Comparison of ENCODE assay signal across 16 mouse cellular contexts in the genomic region with DNA sequence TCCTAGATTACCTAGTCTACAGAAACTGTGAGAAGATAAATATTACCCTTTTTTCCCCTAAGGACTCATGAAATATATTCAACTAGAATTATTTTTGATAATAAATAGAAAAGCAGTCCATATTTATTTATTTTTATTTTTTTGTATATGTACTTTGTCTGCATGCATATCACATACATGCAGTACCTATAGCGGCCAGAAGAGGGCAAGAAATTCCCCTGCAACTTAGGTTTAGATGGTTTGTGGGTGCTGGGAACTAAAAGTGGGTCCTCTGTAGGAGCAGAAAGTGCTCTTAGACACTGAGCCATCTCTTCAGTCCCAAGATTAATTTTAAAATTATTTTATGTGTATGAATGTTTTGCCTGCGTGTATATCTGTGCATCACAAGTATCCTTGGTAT. TPM values are rescaled to one million over a fixed set of nuclear protein-coding genes. Genes with fewer than 3 reads are reported as not detected.
DNase-seq lines count a peak whose midpoint lies in the region; ATAC-seq and TF ChIP-seq lines count a peak whose summit lies in the region.
"Had no signal": no experiment of that assay in that cellular context is flagged by ENCODE, and none has a peak within 500 bp of the region (broad histone marks: within the 10 kb centered on the region; RNA-seq: fewer than 3 reads in every experiment).

No protein-coding gene starts in this region.

- no peak overlapping the region for H3K4me3 ChIP-seq in hindbrain, postnatal 0 days (ENCODE audit: low read length)
- H3K4me3 ChIP-seq in hindbrain, embryonic 10.5 days: no peak overlapping the region
- H3K4me3 ChIP-seq in CH12.LX (replicated peaks in 1 of 3; ENCODE audit: low read depth in 2 of 3, low read length in 2 of 3, poor library complexity in 1 of 3): no peak overlapping the region
- no peak overlapping the region for H3K4me3 ChIP-seq in heart, embryonic 12.5 days
- H3K4me3 ChIP-seq: heart, embryonic 15.5 days; megakaryocyte, embryonic 14.5 days had no signal

- dilution Hi-C loops in CH12.LX (cut with MboI; ENCODE audit: extremely low pct_ligation_motif_present, extremely low pct_unique_long_range_greater_than_20kb, low sequenced_read_pairs): no loop called here

- H3K27me3 ChIP-seq in hindbrain, postnatal 0 days (ENCODE audit: insufficient read depth, low read length): no peaks in the 10 kb centered on the region
- H3K27me3 ChIP-seq in hindbrain, embryonic 10.5 days (ENCODE audit: insufficient read depth, poor library complexity, severe bottlenecking): no peaks in the 10 kb centered on the region
- H3K27me3 ChIP-seq in CH12.LX (replicated peaks): no peaks in the 10 kb centered on the region
- no peaks in the 10 kb centered on the region for H3K27me3 ChIP-seq in heart, embryonic 12.5 days (replicated peaks)
- H3K27me3 ChIP-seq: heart, embryonic 15.5 days; megakaryocyte, embryonic 14.5 days had no signal

- no peak for DNase-seq in hindbrain, postnatal 0 days (ENCODE audit: low spot score)
- DNase-seq in hindbrain, embryonic 10.5 days (ENCODE audit: low spot score): no peak
- peak; percentile 8 for DNase-seq in lung, postnatal 36 days
- no peak for DNase-seq in lung, postnatal 14 days
- no peak for DNase-seq in CH12.LX (ENCODE audit: extremely low read depth)
- DNase-seq in brain, embryonic 14.5 days (ENCODE audit: low read depth): no peak
- no peak for DNase-seq in kidney, postnatal 10 days
- DNase-seq: cerebellum, adult 2 months; gastrocnemius, postnatal 25 days; layer of hippocampus, adult 9-11 months had no signal

- peak; percentile 18 for TF ChIP-seq CTCF in hindbrain, postnatal 0 days (IDR thresholded peaks at IDR 0.05; ENCODE audit: low read depth)
- TF ChIP-seq CTCF in CH12.LX (conservative IDR thresholded peaks at IDR 0.05 in 1 of 2, IDR thresholded peaks at IDR 0.05 in 1 of 2; ENCODE audit: low read depth in 2 of 2, low read length in 2 of 2): 0 out of 4 replicates have a peak, but pooled peaks have one; percentile 24 to 27
- TF ChIP-seq CTCF in brain, embryonic 14.5 days (IDR thresholded peaks at IDR 0.05; ENCODE audit: borderline replicate concordance, extremely low read depth, insufficient read depth, insufficient read length): 0 out of 2 replicates have a peak, but pooled peaks have one; percentile 7

- H3K27ac ChIP-seq in hindbrain, postnatal 0 days: no peak overlapping the region
- H3K27ac ChIP-seq in hindbrain, embryonic 10.5 days: no peak overlapping the region
- H3K27ac ChIP-seq in CH12.LX (ENCODE audit: insufficient read depth, low read depth): no peak overlapping the region
- H3K27ac ChIP-seq in heart, embryonic 12.5 days (ENCODE audit: poor library complexity, severe bottlenecking): no peak overlapping the region
- H3K27ac ChIP-seq: heart, embryonic 15.5 days had no signal

- in situ Hi-C loops in CH12.LX (cut with MboI; ENCODE audit: low pct_ligation_motif_present, low pct_unique_long_range_greater_than_20kb, low sequenced_read_pairs): loop anchor here (10.0 kb wide), 1 partner anchor 54 kb away; no protein-coding TSS in a partner anchor

- no peaks in the 10 kb centered on the region for H3K36me3 ChIP-seq in hindbrain, postnatal 0 days (ENCODE audit: insufficient read depth, low read length)
- no peaks in the 10 kb centered on the region for H3K36me3 ChIP-seq in hindbrain, embryonic 10.5 days
- H3K36me3 ChIP-seq in CH12.LX (replicated peaks in 1 of 2; ENCODE audit: control insufficient read depth in 1 of 2, insufficient read depth in 1 of 2, low read length in 1 of 2): no peaks in the 10 kb centered on the region
- no peaks in the 10 kb centered on the region for H3K36me3 ChIP-seq in heart, embryonic 12.5 days
- H3K36me3 ChIP-seq: heart, embryonic 15.5 days had no signal

- WGBS in hindbrain, postnatal 0 days: 49% methylated on average over 2 of the region's 2 CpGs
- WGBS in hindbrain, embryonic 10.5 days: 39% methylated on average over 2 of the region's 2 CpGs
- WGBS in heart, embryonic 12.5 days: 39% methylated on average over 2 of the region's 2 CpGs

- TF ChIP-seq EP300 in CH12.LX (IDR thresholded peaks at IDR 0.05; ENCODE audit: low read length): no peak

- no peak overlapping the region for H3K4me2 ChIP-seq in hindbrain, postnatal 0 days (ENCODE audit: low read depth, low read length)
- H3K4me2 ChIP-seq in CH12.LX (ENCODE audit: insufficient read depth, low read depth, poor library complexity, severe bottlenecking): no peak overlapping the region
- no peak overlapping the region for H3K4me2 ChIP-seq in heart, embryonic 12.5 days
- H3K4me2 ChIP-seq: heart, embryonic 15.5 days had no signal

- H3K79me2 ChIP-seq in CH12.LX (replicated peaks; ENCODE audit: control insufficient read depth, extremely low read depth, insufficient read depth, poor library complexity, severe bottlenecking): no peaks in the 10 kb centered on the region

- TF ChIP-seq RAD21 in CH12.LX (IDR thresholded peaks at IDR 0.05; ENCODE audit: low read depth, low read length): no peak; the same call in 1 of the 2 replicates

- H3K9me3 ChIP-seq in hindbrain, postnatal 0 days (ENCODE audit: low read length): no peaks in the 10 kb centered on the region
- no peaks in the 10 kb centered on the region for H3K9me3 ChIP-seq in hindbrain, embryonic 10.5 days
- H3K9me3 ChIP-seq in CH12.LX (replicated peaks; ENCODE audit: low read length): no peaks in the 10 kb centered on the region
- H3K9me3 ChIP-seq in heart, embryonic 12.5 days (replicated peaks): no peaks in the 10 kb centered on the region
- H3K9me3 ChIP-seq: heart, embryonic 15.5 days; megakaryocyte, embryonic 14.5 days had no signal

- H3K9ac ChIP-seq in hindbrain, postnatal 0 days (replicated peaks; ENCODE audit: low read length): no peak overlapping the region
- H3K9ac ChIP-seq in CH12.LX (ENCODE audit: insufficient read depth, low read depth): no peak overlapping the region
- H3K9ac ChIP-seq in heart, embryonic 12.5 days: no peak overlapping the region
- H3K9ac ChIP-seq: heart, embryonic 15.5 days had no signal

- H3K4me1 ChIP-seq in hindbrain, postnatal 0 days (ENCODE audit: insufficient read depth, low read length): no peaks in the 10 kb centered on the region
- no peaks in the 10 kb centered on the region for H3K4me1 ChIP-seq in hindbrain, embryonic 10.5 days (replicated peaks)
- H3K4me1 ChIP-seq in CH12.LX (ENCODE audit: control insufficient read depth in 1 of 2, insufficient read depth in 2 of 2): peaks cover under 1 to 5% of the 10 kb centered on the region in 2 experiments; a peak in 2 of 4 replicates
- H3K4me1 ChIP-seq in heart, embryonic 12.5 days (replicated peaks): no peaks in the 10 kb centered on the region
- H3K4me1 ChIP-seq: heart, embryonic 15.5 days had no signal

- TF ChIP-seq POLR2A in CH12.LX (IDR thresholded peaks at IDR 0.05; ENCODE audit: low read depth, low read length): no peak
- no peak for TF ChIP-seq POLR2A in brain, embryonic 14.5 days (IDR thresholded peaks at IDR 0.05; ENCODE audit: borderline replicate concordance, extremely low read depth, insufficient read depth, insufficient read length, poor library complexity, severe bottlenecking)

- ATAC-seq in hindbrain, postnatal 0 days: no peak
- ATAC-seq in heart, embryonic 12.5 days (ENCODE audit: insufficient number of reproducible peaks, low FRiP score): no peak
- ATAC-seq: hindbrain, embryonic 16.5 days had no signal

TF ChIP-seq in CH12.LX, 34 proteins besides CTCF, POLR2A, EP300 and RAD21:
- TF ChIP-seq POLR2AphosphoS2 (IDR thresholded peaks at IDR 0.05; ENCODE audit: low read depth, low read length) (no peak), SMC3 (IDR thresholded peaks at IDR 0.05; ENCODE audit: low read depth, low read length) (peak; percentile 27; the same call in 1 of the 2 replicates)

RNA-seq across cellular contexts. Expression of gene Gm2174, which starts 17.2 kb away (rescaled TPM):
- total RNA-seq in hindbrain, postnatal 0 days (2014; rRNA removed): not detected in 2 replicates
- 2.8 TPM in 1 of 2 replicates, not detected in the other for polyA plus RNA-seq in hindbrain, postnatal 0 days (2015; fragmentation: Nextera tagmentation; extraction: Ambion mirVana)
- polyA plus RNA-seq in hindbrain, embryonic 10.5 days (2016; fragmentation: Nextera tagmentation; extraction: Ambion mirVana): 0.57 and 1.3 TPM in 2 replicates
- total RNA-seq in CH12.LX (2012; rRNA removed): 1.5 and 1.6 TPM in 2 replicates
- not detected in 2 replicates for total RNA-seq in CH12.LX (2014; rRNA removed)
- not detected in 2 replicates for polyA plus RNA-seq in CH12.LX (2012; ENCODE audit: insufficient read length, low read depth)
- polyA plus RNA-seq in brain, embryonic 14.5 days (2012; rRNA removed): not detected in 2 replicates
- 2.1 TPM in 1 of 2 replicates, not detected in the other for polyA plus RNA-seq in heart, embryonic 12.5 days (2016; fragmentation: Nextera tagmentation; extraction: Ambion mirVana)
- total RNA-seq: gastrocnemius, postnatal 25 days; left cerebral cortex, postnatal 36 days; neutrophil, adult 5-6 weeks had no signal
- polyA plus RNA-seq: cerebellum, adult 2 months had no signal

RNA-seq across cellular contexts. Expression of gene Ints6l, which starts 24.1 kb away (rescaled TPM):
- 20.4 and 22.7 TPM in 2 replicates for total RNA-seq in hindbrain, postnatal 0 days (2014; rRNA removed)
- polyA plus RNA-seq in hindbrain, postnatal 0 days (2015; fragmentation: Nextera tagmentation; extraction: Ambion mirVana): 13.2 and 15.9 TPM in 2 replicates
- 19.4 and 23.9 TPM in 2 replicates for polyA plus RNA-seq in hindbrain, embryonic 10.5 days (2016; fragmentation: Nextera tagmentation; extraction: Ambion mirVana)
- total RNA-seq in CH12.LX (2012; rRNA removed) (14.2 and 19.4 TPM in 2 replicates), CH12.LX (2014; rRNA removed) (42.7 and 44.9 TPM in 2 replicates)
- 25.5 TPM in 2 replicates for polyA plus RNA-seq in CH12.LX (2012; ENCODE audit: insufficient read length, low read depth)
- polyA plus RNA-seq in brain, embryonic 14.5 days (2012; rRNA removed): 52.0 and 63.7 TPM in 2 replicates
- polyA plus RNA-seq in heart, embryonic 12.5 days (2016; fragmentation: Nextera tagmentation; extraction: Ambion mirVana): 18.1 and 20.1 TPM in 2 replicates

RNA-seq across cellular contexts. Expression of gene Smim10l2a, which starts 56.2 kb away (rescaled TPM):
- 68.7 and 74.6 TPM in 2 replicates for total RNA-seq in hindbrain, postnatal 0 days (2014; rRNA removed)
- polyA plus RNA-seq in hindbrain, postnatal 0 days (2015; fragmentation: Nextera tagmentation; extraction: Ambion mirVana): 53.8 and 55.9 TPM in 2 replicates
- polyA plus RNA-seq in hindbrain, embryonic 10.5 days (2016; fragmentation: Nextera tagmentation; extraction: Ambion mirVana): 4.1 and 4.5 TPM in 2 replicates
- total RNA-seq in CH12.LX (2012; rRNA removed) (0.76 TPM in 2 replicates), CH12.LX (2014; rRNA removed) (1.7 and 2.8 TPM in 2 replicates)
- polyA plus RNA-seq in CH12.LX (2012; ENCODE audit: insufficient read length, low read depth): 0.97 and 1.1 TPM in 2 replicates
- 14.7 and 20.3 TPM in 2 replicates for polyA plus RNA-seq in brain, embryonic 14.5 days (2012; rRNA removed)
- 3.6 and 3.7 TPM in 2 replicates for polyA plus RNA-seq in heart, embryonic 12.5 days (2016; fragmentation: Nextera tagmentation; extraction: Ambion mirVana)
- total RNA-seq: neutrophil, adult 5-6 weeks had no signal
